Mouse (Mus musculus): ENCODE data around the gene Hoxd10. TPM values are rescaled to one million over a fixed set of nuclear protein-coding genes. Genes with fewer than 3 reads are reported as not detected.

The Hoxd10 gene
- polyA plus RNA-seq, 1 experiment from 2014 or later = not detected

GRCm38 (mm10) chr2:74661685-74662084 is 30.0 kb upstream of the Hoxd10 start:
- Histone ChIP-seq H3K27me3 (ENCODE audit: control insufficient read depth, insufficient read depth, low read length) (peaks cover 87% of the 10 kb centered on the region), H3K9ac (ENCODE audit: low read length) (no peak overlapping the region), H3K27ac (ENCODE audit: low read length) (no peak overlapping the region), H3K4me1 (ENCODE audit: control insufficient read depth, insufficient read depth, low read length) (peaks cover 13% of the 10 kb centered on the region; the same call in 1 of the 2 replicates), H3K4me2 (ENCODE audit: low read depth, low read length) (peak overlapping the region; percentile 51), H3K9me3 (replicated peaks; ENCODE audit: control insufficient read depth, low read length) (no peaks in the 10 kb centered on the region), H3K36me3 (ENCODE audit: control insufficient read depth, insufficient read depth) (no peaks in the 10 kb centered on the region), H3K4me3 (ENCODE audit: low read length) (peak overlapping the region; percentile 33)
- no peak for ATAC-seq (replicated peaks; ENCODE audit: extremely low read depth, insufficient read depth, low FRiP score)
- WGBS = 2% methylated on average over 14 of the region's 14 CpGs

- Histone ChIP-seq H3K27ac (ENCODE audit: low read length) (no peak overlapping the region), H3K36me3 (ENCODE audit: control insufficient read depth, insufficient read depth) (no peaks in the 10 kb centered on the region), H3K9ac (ENCODE audit: low read length) (no peak overlapping the region), H3K27me3 (ENCODE audit: control insufficient read depth, insufficient read depth, low read length) (peaks cover 92% of the 10 kb centered on the region), H3K4me2 (ENCODE audit: low read depth, low read length) (no peak overlapping the region), H3K4me3 (ENCODE audit: low read length) (no peak overlapping the region), H3K9me3 (replicated peaks; ENCODE audit: control insufficient read depth, low read length) (no peaks in the 10 kb centered on the region), H3K4me1 (ENCODE audit: control insufficient read depth, insufficient read depth, low read length) (peaks cover 15% of the 10 kb centered on the region; the same call in 1 of the 2 replicates)
- ATAC-seq (replicated peaks; ENCODE audit: extremely low read depth, insufficient read depth, low FRiP score) = no peak
- WGBS = 5% methylated on average over 18 of the region's 18 CpGs
Measured at GRCm38 (mm10) chr2:74663291-74663925, 28.3 kb upstream of the Hoxd10 start.

GRCm38 (mm10) chr2:74666411-74666810 is 25.3 kb upstream of the Hoxd10 start:
- WGBS = 3% methylated on average over 7 of the region's 7 CpGs
- Histone ChIP-seq H3K36me3 (ENCODE audit: control insufficient read depth, insufficient read depth) (no peaks in the 10 kb centered on the region), H3K9me3 (replicated peaks; ENCODE audit: control insufficient read depth, low read length) (no peaks in the 10 kb centered on the region), H3K27ac (ENCODE audit: low read length) (no peak overlapping the region), H3K27me3 (ENCODE audit: control insufficient read depth, insufficient read depth, low read length) (peaks cover 93% of the 10 kb centered on the region), H3K4me3 (ENCODE audit: low read length) (no peak overlapping the region), H3K9ac (ENCODE audit: low read length) (no peak overlapping the region), H3K4me1 (ENCODE audit: control insufficient read depth, insufficient read depth, low read length) (peaks cover 14% of the 10 kb centered on the region; the same call in 1 of the 2 replicates), H3K4me2 (ENCODE audit: low read depth, low read length) (no peak overlapping the region)
- no peak for ATAC-seq (replicated peaks; ENCODE audit: extremely low read depth, insufficient read depth, low FRiP score)

GRCm38 (mm10) chr2:74667191-74667841 is 24.4 kb upstream of the Hoxd10 start:
- H3K4me1 ChIP-seq (ENCODE audit: control insufficient read depth, insufficient read depth, low read length) = peaks cover 10% of the 10 kb centered on the region; the same call in 1 of the 2 replicates
- ATAC-seq (replicated peaks; ENCODE audit: extremely low read depth, insufficient read depth, low FRiP score) = no peak
- WGBS = 4% methylated on average over 36 of the region's 36 CpGs
- no peak overlapping the region for H3K27ac ChIP-seq (ENCODE audit: low read length)
- no peak overlapping the region for H3K4me2 ChIP-seq (ENCODE audit: low read depth, low read length)
- no peaks in the 10 kb centered on the region for H3K9me3 ChIP-seq (replicated peaks; ENCODE audit: control insufficient read depth, low read length)
- no peak overlapping the region for H3K9ac ChIP-seq (ENCODE audit: low read length)
- H3K36me3 ChIP-seq (ENCODE audit: control insufficient read depth, insufficient read depth) = no peaks in the 10 kb centered on the region
- no peak overlapping the region; the same call in 1 of the 2 replicates for H3K4me3 ChIP-seq (ENCODE audit: low read length)
- peaks cover 93% of the 10 kb centered on the region for H3K27me3 ChIP-seq (ENCODE audit: control insufficient read depth, insufficient read depth, low read length)

GRCm38 (mm10) chr2:74667842-74668357 is 23.8 kb upstream of the Hoxd10 start, which contains the start of gene Hoxd13:
Hoxd13 (plus strand) TSS chr2:74668310.
- peak within 1 kb of the TSS; percentile 73 for H3K4me2 ChIP-seq (ENCODE audit: low read depth, low read length)
- H3K27me3 ChIP-seq (ENCODE audit: control insufficient read depth, insufficient read depth, low read length) = peaks cover 93% of the 10 kb centered on the region
- no peaks in the 10 kb centered on the region for H3K36me3 ChIP-seq (ENCODE audit: control insufficient read depth, insufficient read depth)
- peak; percentile 33 for ATAC-seq (replicated peaks; ENCODE audit: extremely low read depth, insufficient read depth, low FRiP score)
- no peak within 1 kb of the TSS for H3K9ac ChIP-seq (ENCODE audit: low read length)
- peak within 1 kb of the TSS; percentile 51 for H3K4me3 ChIP-seq (ENCODE audit: low read length)
- peaks cover 14% of the 10 kb centered on the region for H3K4me1 ChIP-seq (ENCODE audit: control insufficient read depth, insufficient read depth, low read length)
- WGBS = 1% methylated on average over 37 of the region's 51 CpGs
- H3K9me3 ChIP-seq (replicated peaks; ENCODE audit: control insufficient read depth, low read length) = no peaks in the 10 kb centered on the region
- no peak within 1 kb of the TSS for H3K27ac ChIP-seq (ENCODE audit: low read length)

- peak overlapping the region; percentile 51 for H3K4me3 ChIP-seq (ENCODE audit: low read length)
- no peak overlapping the region for H3K9ac ChIP-seq (ENCODE audit: low read length)
- H3K4me1 ChIP-seq (ENCODE audit: control insufficient read depth, insufficient read depth, low read length) = peaks cover 14% of the 10 kb centered on the region
- peaks cover 93% of the 10 kb centered on the region for H3K27me3 ChIP-seq (ENCODE audit: control insufficient read depth, insufficient read depth, low read length)
- H3K27ac ChIP-seq (ENCODE audit: low read length) = no peak overlapping the region
- H3K9me3 ChIP-seq (replicated peaks; ENCODE audit: control insufficient read depth, low read length) = no peaks in the 10 kb centered on the region
- 0 out of 2 replicates have a peak, but pooled peaks have one; percentile 24 for ATAC-seq (replicated peaks; ENCODE audit: extremely low read depth, insufficient read depth, low FRiP score)
- peak overlapping the region; percentile 73 for H3K4me2 ChIP-seq (ENCODE audit: low read depth, low read length)
- WGBS = 1% methylated on average over 62 of the region's 74 CpGs
- no peaks in the 10 kb centered on the region for H3K36me3 ChIP-seq (ENCODE audit: control insufficient read depth, insufficient read depth)
Measured at GRCm38 (mm10) chr2:74668370-74669229, 23.1 kb upstream of the Hoxd10 start.

GRCm38 (mm10) chr2:74669230-74669578 is 22.5 kb upstream of the Hoxd10 start:
- Histone ChIP-seq H3K9me3 (replicated peaks; ENCODE audit: control insufficient read depth, low read length) (no peaks in the 10 kb centered on the region), H3K9ac (ENCODE audit: low read length) (no peak overlapping the region), H3K4me2 (ENCODE audit: low read depth, low read length) (no peak overlapping the region), H3K27me3 (ENCODE audit: control insufficient read depth, insufficient read depth, low read length) (peaks cover 93% of the 10 kb centered on the region), H3K4me3 (ENCODE audit: low read length) (no peak overlapping the region), H3K4me1 (ENCODE audit: control insufficient read depth, insufficient read depth, low read length) (peaks cover 14% of the 10 kb centered on the region), H3K27ac (ENCODE audit: low read length) (no peak overlapping the region), H3K36me3 (ENCODE audit: control insufficient read depth, insufficient read depth) (no peaks in the 10 kb centered on the region)
- 5% methylated on average over 3 of the region's 3 CpGs for WGBS
- no peak for ATAC-seq (replicated peaks; ENCODE audit: extremely low read depth, insufficient read depth, low FRiP score)

GRCm38 (mm10) chr2:74669650-74670235 is 22.0 kb upstream of the Hoxd10 start:
- Histone ChIP-seq H3K4me2 (ENCODE audit: low read depth, low read length) (no peak overlapping the region), H3K36me3 (ENCODE audit: control insufficient read depth, insufficient read depth) (no peaks in the 10 kb centered on the region), H3K4me3 (ENCODE audit: low read length) (no peak overlapping the region), H3K9ac (ENCODE audit: low read length) (no peak overlapping the region), H3K27me3 (ENCODE audit: control insufficient read depth, insufficient read depth, low read length) (peaks cover 93% of the 10 kb centered on the region), H3K27ac (ENCODE audit: low read length) (no peak overlapping the region), H3K9me3 (replicated peaks; ENCODE audit: control insufficient read depth, low read length) (no peaks in the 10 kb centered on the region), H3K4me1 (ENCODE audit: control insufficient read depth, insufficient read depth, low read length) (peaks cover 14% of the 10 kb centered on the region)
- WGBS = 3% methylated on average over 14 of the region's 14 CpGs
- no peak for ATAC-seq (replicated peaks; ENCODE audit: extremely low read depth, insufficient read depth, low FRiP score)

Measured in heart, embryonic 16.5 days (tissue).